Mouse (Mus musculus) cerebellum, adult 2 months (tissue): ENCODE data around the gene Ralgapa1.

Source experiments
- CTCF ChIP-seq: fragments of 200-500 bp; IDR thresholded peaks from 2 replicates; pipeline ENCODE4 v1.5.1; 2011; ENCODE audit warnings: low read depth, mild to moderate bottlenecking, control low read depth, low read length, moderate library complexity, borderline replicate concordance; ENCODE audit not compliant: insufficient read depth
- POLR2A ChIP-seq: fragments of 200-500 bp; IDR thresholded peaks from 2 replicates; pipeline ENCODE4 v1.6.1; 2011; ENCODE audit warnings: low read length, control low read depth, borderline replicate concordance; ENCODE audit not compliant: insufficient read depth

- TF ChIP-seq CTCF (no peak), POLR2A (no peak)
Measured at GRCm38 (mm10) chr12:55622615-55623245, 198.2 kb downstream of the Ralgapa1 start.
